Mouse (Mus musculus) urinary bladder, postnatal 36 days (tissue): Measurements from ENCODE around the gene Mrpl24.

Experiments used
- DNase-seq, 2 experiments: peaks; one replicate each; pipeline ENCODE4 v3.0.0; 2022; ENCODE audit warnings: low spot score in 2 of 2, mixed read lengths in 1 of 2

The Mrpl24 gene

DNA sequence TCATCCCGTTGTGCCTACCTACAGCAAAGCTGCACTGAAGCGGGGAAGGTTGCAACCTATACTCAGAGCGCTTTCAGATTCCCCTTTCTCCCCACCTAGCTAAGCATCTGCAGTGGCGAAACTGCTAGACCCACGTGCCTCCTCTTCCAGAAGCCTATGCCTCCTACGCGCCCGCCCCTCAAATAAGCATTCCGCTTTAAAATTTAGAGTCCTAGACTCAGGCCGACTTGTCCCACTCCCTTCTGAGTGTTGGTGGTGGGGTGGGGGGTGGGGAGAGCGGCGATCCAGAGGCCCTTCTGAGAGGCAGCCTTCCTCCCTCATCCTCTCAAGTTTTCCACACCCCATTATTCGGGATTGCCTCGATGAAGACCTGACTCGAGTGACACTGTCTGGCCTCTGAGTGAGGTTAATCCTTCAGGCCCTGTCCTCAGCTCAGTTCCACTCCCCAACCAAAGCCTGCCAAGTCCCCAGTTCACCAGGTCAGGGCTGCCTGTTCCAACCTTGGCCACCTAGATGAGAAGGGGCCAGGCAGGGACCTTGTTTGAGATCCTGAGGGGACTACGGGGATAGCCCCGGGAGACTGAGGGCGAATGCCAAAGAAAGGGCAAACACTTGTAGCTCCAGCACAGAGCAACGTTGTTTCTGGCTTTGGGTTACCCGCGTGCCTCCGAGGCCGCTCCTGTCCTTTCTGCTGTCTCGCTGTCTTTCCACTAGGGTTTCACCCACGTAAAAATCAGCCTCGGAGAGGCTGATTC lies 27.9 kb downstream of the Mrpl24 start:
- no peak for DNase-seq

GRCm38 (mm10) chr3:87947811-87948199 lies 28.5 kb downstream of the Mrpl24 start:
- DNase-seq, result no peak

GRCm38 (mm10) chr3:87948378-87949265 lies 29.3 kb downstream of the Mrpl24 start, which contains the start of gene Crabp2:
Gene Crabp2, plus strand, starts transcription at chr3:87948666.
- DNase-seq, result no peak

DNA sequence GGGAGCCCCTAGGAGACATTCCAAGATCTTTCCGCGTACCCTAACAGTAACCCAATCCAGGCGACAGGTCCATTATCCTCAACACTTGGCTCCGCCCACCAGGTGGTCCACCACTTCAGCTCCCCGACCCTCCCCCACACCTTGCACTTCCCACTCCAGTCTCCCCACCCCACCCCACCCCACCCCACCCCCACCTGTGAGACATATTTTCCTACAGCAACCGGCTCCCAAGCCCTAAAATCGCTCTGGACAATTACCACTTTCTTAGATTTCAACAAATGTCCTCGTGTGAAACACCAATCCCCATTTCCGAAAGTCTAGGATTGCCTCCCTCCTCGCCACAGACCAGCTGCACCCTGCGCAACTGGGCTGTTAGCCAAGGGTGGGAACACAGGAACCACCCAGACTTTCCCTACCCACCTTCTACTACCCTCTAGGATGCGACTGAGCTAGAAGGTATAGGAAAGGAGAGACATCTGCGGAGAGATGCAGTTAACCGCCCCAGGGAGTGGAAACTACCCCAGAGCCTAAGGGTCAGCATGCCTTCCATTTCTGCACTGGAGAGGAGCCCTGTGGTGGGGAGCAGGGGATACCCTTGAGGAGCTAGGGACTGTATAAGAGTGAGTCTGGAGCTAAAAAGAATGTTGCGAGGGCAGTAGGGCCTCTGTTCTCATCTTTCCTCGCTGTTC lies 30.1 kb downstream of the Mrpl24 start:
- DNase-seq, result no peak

- DNase-seq, result no peak
Measured at GRCm38 (mm10) chr3:87949955-87950515, 30.7 kb downstream of the Mrpl24 start.

GRCm38 (mm10) chr3:87951946-87952345 lies 32.6 kb downstream of the Mrpl24 start:
- DNase-seq, result no peak

DNA sequence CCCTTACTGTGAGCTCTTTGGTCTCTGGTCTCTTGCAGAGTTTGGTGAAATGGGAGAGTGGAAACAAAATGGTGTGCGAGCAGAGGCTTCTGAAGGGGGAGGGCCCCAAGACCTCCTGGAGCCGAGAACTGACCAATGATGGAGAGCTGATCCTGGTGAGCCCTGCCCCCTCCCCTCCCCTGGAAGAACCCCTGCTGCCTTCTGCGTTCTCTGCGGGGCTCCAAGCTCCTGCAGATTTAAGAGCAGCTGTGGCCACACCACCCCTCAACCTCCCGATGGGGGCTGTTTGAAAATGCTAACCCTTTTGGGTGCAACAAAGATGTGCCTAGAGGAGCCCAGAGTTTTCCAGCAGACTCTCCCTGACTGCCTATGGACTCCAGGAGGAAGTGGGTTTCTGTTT lies 33.1 kb downstream of the Mrpl24 start:
- no peak for DNase-seq

DNA sequence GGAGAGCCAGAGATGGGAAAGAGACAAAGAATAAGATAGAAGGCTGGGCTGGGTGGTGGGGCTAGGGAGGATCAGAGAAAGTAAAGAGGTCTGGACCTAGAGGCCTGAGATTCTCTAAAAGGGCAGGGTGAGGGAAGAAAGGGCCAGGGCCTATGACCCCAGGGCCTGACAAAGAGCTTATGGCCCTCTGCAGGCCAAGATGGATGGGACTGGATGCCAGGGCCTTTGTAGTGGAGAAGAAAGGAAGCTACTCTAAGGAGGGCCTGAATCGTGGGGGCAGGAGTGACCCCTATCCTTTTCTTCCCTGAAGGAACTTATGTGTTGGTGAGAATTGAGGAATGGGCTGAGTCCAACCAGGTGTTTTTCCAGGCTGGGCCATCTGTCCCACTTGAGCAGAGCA lies 38.8 kb downstream of the Mrpl24 start:
- no peak for DNase-seq

- DNase-seq, result peak; percentile 42
Measured at GRCm38 (mm10) chr3:87958476-87958875, 39.2 kb downstream of the Mrpl24 start.

- no peak for DNase-seq
Measured at GRCm38 (mm10) chr3:87958967-87959366, 39.7 kb downstream of the Mrpl24 start.

- DNase-seq, result no peak
Measured at GRCm38 (mm10) chr3:87959371-87959770, 40.1 kb downstream of the Mrpl24 start.

- no peak for DNase-seq
Measured at GRCm38 (mm10) chr3:87960191-87960585, 40.9 kb downstream of the Mrpl24 start.

- DNase-seq, result peak; percentile 80 to 86
Measured at GRCm38 (mm10) chr3:87960586-87961191, 41.4 kb downstream of the Mrpl24 start.

DNA sequence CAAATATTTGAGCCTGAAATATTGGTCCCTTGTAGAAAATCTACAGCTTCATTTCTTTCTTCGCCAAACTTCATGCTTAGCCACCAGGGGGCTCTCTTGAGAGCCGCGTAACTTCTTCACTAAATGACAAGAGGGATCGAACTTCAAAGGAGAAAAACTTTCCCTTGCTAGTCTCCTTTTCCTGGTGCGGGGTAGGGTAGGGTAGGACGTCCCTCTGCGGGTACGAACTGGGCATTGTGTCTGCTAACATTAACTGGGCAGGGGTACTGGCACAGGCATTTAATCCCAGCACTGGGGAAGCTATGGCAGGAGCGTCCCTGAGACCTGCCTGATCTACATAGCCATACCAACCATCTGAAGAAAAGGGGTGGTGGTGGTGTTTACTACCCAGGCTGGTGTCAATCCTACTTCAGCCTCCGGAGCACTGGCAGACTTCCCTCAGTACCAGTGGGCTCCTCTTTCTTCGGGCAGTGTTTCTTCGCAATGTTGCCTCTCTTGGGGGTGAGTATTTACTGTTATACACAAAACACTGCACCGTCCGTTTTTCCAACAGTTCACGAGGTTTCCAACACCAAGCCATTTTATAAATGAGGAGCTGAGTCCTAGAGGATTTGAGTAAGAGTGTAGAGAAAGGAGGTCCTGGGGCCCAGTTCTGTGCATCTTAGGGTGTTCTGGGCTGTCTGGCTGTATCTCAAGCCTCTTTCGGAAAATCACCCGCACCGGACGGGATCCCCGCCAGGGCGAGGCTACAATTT lies 51.1 kb downstream of the Mrpl24 start:
- peak; percentile 37 to 48 for DNase-seq

DNA sequence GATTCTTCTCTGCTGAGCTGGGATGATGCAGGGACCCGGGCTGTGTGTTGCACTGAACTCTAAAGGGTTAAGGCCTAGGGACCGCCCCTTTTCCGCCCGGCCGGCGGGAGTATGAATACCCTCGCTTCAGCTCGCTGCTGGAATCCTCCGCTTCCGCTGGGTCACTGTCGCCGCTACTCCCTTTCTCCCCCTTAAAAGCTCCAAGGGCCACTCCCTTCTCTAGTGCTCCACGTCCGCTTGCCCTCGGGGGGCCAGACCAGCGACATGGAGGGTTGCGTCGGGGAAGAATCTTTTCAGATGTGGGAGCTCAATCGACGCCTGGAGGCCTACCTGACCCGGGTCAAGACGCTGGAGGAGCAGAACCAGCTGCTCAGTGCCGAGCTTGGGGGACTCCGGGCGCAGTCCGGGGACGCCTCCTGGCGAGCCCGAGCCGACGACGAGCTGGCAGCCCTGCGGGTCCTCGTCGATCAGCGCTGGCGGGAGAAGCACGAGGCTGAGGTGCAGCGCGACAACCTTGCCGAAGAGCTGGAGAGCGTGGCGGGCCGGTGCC lies 51.7 kb downstream of the Mrpl24 start, which contains the start of gene Nes:
Nes (plus strand) TSS at position 140 of the 550 bp plus-strand sequence.
- peak; percentile 22 to 23 for DNase-seq

GRCm38 (mm10) chr3:87971489-87972202 lies 52.3 kb downstream of the Mrpl24 start:
- no peak for DNase-seq

DNA sequence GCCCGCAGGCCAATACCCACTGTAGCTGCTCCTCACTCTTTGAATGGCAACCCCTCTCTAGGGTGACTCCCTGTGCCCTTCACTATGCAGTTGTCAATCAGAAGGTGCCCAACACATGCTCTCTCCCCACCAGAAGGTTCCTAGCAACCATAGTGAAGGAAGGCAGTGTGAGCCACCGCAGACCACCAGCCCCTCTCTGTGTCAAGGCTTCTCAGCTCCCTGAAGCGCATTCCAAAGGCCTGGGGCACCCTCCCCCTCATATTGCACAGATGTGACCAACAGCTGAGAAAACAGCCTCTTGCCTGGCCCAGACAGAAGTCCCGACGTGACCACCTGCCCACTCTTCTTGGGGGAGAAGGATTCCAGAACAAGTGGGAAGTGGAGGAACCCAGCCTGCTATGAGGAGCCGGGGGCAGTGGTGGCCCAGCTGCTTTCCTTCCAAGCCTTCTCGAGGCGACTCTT lies 52.9 kb downstream of the Mrpl24 start:
- DNase-seq, result no peak

DNA sequence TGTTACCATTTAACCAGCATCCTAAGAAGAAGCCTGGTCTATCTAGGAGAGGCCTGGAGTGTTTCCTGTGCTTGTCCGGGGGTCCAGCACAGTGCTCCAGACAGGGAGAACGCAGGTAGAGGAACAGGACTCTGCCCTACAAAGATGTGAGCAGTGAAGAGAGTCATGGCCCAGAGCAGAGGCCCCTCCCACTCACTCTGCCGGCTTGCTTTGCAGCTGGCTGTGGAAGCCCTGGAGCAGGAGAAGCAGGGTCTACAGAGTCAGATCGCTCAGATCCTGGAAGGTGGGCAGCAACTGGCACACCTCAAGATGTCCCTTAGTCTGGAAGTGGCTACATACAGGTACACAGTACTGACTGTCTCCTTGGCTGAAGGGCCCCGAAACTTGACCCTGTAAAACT lies 53.5 kb downstream of the Mrpl24 start:
- DNase-seq, result no peak
